Mouse (Mus musculus) lung, embryonic 14.5 days (tissue): ENCODE data around the gene A530032D15Rik. TPM values are rescaled to one million over a fixed set of nuclear protein-coding genes. Genes with fewer than 3 reads are reported as not detected.
"Not testable (repeated sequence)": the region's sequence is repeated elsewhere in the genome, so short reads cannot be mapped to it uniquely, and the experiment has no call there.

Source experiments
- ATAC-seq: fragments of 200-750 bp; cut with Nextera tagmentation; 2 replicates; pipeline ENCODE4 v1.8.0; 2017; ENCODE audit warnings: mild to moderate bottlenecking, moderate TSS enrichment, moderate library complexity; ENCODE audit not compliant: insufficient read depth
- DNase-seq: peaks from one replicate; pipeline ENCODE4 v3.0.0-alpha.2; 2015
- H3K27ac ChIP-seq: fragments of 300-500 bp; sonication (generic); 2 replicates; pipeline ENCODE4 v1.5.1; 2014; ENCODE audit warnings: low read depth, mild to moderate bottlenecking, moderate library complexity
- H3K27me3 ChIP-seq: fragments of 300-500 bp; sonication (generic); 2 replicates; pipeline ENCODE4 v1.6.1; 2014; ENCODE audit warnings: low read length, control low read depth; ENCODE audit not compliant: insufficient read depth
- H3K36me3 ChIP-seq: fragments of 300-500 bp; sonication (generic); 2 replicates; pipeline ENCODE4 v1.6.1; 2014; ENCODE audit warnings: control low read depth; ENCODE audit not compliant: insufficient read depth
- H3K4me1 ChIP-seq: fragments of 300-500 bp; sonication (generic); 2 replicates; pipeline ENCODE4 v1.6.1; 2014; ENCODE audit warnings: antibody characterized with exemption, control low read depth; ENCODE audit not compliant: insufficient read depth
- H3K4me2 ChIP-seq: fragments of 300-500 bp; sonication (generic); 2 replicates; pipeline ENCODE4 v1.6.1; 2014; ENCODE audit warnings: mild to moderate bottlenecking
- H3K4me3 ChIP-seq: fragments of 300-500 bp; sonication (generic); 2 replicates; pipeline ENCODE4 v1.5.1; 2014; ENCODE audit warnings: low read depth, low read length
- H3K9ac ChIP-seq: fragments of 300-500 bp; sonication (generic); 2 replicates; pipeline ENCODE4 v1.6.1; 2014
- H3K9me3 ChIP-seq: fragments of 300-500 bp; sonication (generic); 2 replicates; pipeline ENCODE4 v1.6.1; 2016; ENCODE audit warnings: low read depth, low read length, control low read depth
- WGBS: fragments of 180-500 bp; shearing (Covaris S2); extraction: QIAGEN DNeasy Blood & Tissue Kit; methylation state at CpG from one replicate; pipeline ENCODE4 v1.1.7; 2014; 5-methylcytosine and 5-hydroxymethylcytosine counted together
- polyA plus RNA-seq: library from polyadenylated mRNA; unstranded; fragments of >200 nt; fragmentation: Nextera tagmentation; extraction: Ambion mirVana; gene quantifications from 2 replicates; pipeline ENCODE4 v1.2.1, GENCODE M21; 2014

Gene A530032D15Rik
- not detected in 2 replicates for polyA plus RNA-seq

DNA sequence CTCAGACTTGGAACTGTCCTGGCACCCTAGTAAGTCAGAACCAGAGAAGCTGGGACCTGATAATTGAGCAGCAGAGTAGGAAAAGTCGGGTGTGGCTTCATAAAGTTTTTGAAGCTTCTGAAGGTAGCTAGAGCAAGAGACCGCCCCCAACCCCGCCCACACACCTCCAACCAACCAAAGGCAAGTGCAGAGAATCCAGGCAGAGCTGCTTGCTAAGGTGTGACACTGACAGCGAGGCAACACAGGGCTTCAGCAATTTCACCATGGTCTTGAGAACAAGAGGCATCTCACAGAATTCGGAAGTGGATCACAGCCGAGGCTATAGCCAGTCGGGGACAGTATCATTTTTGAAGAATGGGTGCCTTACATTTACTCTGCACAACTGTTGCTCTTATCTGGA is at the start of gene A530032D15Rik:
A530032D15Rik (minus strand) TSS at position 101 of the 400 bp plus-strand sequence.
- H3K4me3 ChIP-seq, H3K36me3 ChIP-seq, DNase-seq, H3K9ac ChIP-seq, H3K9me3 ChIP-seq, H3K4me1 ChIP-seq, H3K4me2 ChIP-seq, H3K27me3 ChIP-seq, H3K27ac ChIP-seq, ATAC-seq: not testable (repeated sequence)
- no CpG with 5 or more reads among the region's 7 CpGs for WGBS

DNA sequence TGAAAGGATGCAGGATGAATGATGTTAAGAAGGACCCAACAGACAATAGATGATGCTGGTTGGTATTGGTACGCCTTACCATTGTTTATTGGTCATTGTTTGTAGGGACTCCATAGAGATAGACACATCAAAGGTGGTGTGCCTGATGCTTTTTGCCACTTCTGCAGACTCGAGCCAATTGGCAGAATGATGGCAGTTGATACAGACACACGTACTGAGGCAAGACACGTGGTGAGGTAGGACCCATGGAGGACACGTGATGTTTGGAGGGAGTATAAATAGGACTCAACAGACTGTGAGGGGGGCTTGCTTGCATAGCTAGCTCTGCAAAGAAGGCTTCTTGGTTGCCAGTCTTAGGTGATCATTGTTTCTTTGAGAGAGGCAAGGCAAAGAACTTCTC is 45.5 kb upstream of the A530032D15Rik start:
- not testable (repeated sequence) for H3K4me2 ChIP-seq, H3K4me3 ChIP-seq, H3K9me3 ChIP-seq, H3K36me3 ChIP-seq, H3K9ac ChIP-seq, H3K27me3 ChIP-seq, H3K27ac ChIP-seq, ATAC-seq, H3K4me1 ChIP-seq, DNase-seq
- 64% methylated on average over 4 of the region's 5 CpGs for WGBS

GRCm38 (mm10) chr1:85133671-85134070 is 24.0 kb upstream of the A530032D15Rik start:
- not testable (repeated sequence) for H3K4me3 ChIP-seq, H3K4me1 ChIP-seq, H3K27me3 ChIP-seq, H3K36me3 ChIP-seq, H3K9ac ChIP-seq, H3K9me3 ChIP-seq, H3K27ac ChIP-seq, DNase-seq, ATAC-seq, H3K4me2 ChIP-seq
- WGBS: 90% methylated on average over 22 of the region's 22 CpGs

GRCm38 (mm10) chr1:85121841-85122240 is 12.2 kb upstream of the A530032D15Rik start:
- not testable (repeated sequence) for ATAC-seq, H3K4me1 ChIP-seq, H3K9ac ChIP-seq, H3K9me3 ChIP-seq, H3K27me3 ChIP-seq, H3K4me2 ChIP-seq, H3K4me3 ChIP-seq, H3K36me3 ChIP-seq, DNase-seq, H3K27ac ChIP-seq
- 90% methylated on average over 4 of the region's 4 CpGs for WGBS

DNA sequence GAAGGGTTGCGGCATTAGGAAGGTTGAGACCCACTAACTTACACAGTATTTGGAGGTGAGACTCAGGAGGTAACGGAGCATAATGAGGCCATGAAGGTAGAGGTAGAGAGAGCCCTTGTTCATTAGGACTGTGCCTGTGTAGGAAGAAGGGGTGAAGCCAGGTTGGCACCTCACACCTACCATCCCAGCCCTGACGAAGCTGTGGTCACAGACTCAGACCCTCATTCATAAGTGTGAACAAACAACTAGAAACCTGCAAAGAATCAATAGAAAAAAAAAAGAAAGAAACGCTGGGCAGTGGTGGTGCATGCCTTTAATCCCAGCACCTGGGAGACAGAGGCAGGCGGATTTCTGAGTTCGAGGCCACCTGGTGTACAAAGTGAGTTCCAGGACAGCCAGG is 8.7 kb upstream of the A530032D15Rik start:
- H3K4me1 ChIP-seq, H3K27ac ChIP-seq, ATAC-seq, H3K27me3 ChIP-seq, H3K4me2 ChIP-seq, H3K4me3 ChIP-seq, H3K9me3 ChIP-seq, H3K36me3 ChIP-seq, DNase-seq, H3K9ac ChIP-seq: not testable (repeated sequence)
- WGBS: 73% methylated on average over 5 of the region's 6 CpGs

- not testable (repeated sequence) for H3K27ac ChIP-seq, H3K36me3 ChIP-seq, H3K9me3 ChIP-seq, DNase-seq, H3K4me1 ChIP-seq, H3K4me3 ChIP-seq, H3K27me3 ChIP-seq, ATAC-seq, H3K4me2 ChIP-seq, H3K9ac ChIP-seq
- 50% methylated on average over 4 of the region's 6 CpGs for WGBS
Measured at GRCm38 (mm10) chr1:85117537-85117936, 7.9 kb upstream of the A530032D15Rik start.

DNA sequence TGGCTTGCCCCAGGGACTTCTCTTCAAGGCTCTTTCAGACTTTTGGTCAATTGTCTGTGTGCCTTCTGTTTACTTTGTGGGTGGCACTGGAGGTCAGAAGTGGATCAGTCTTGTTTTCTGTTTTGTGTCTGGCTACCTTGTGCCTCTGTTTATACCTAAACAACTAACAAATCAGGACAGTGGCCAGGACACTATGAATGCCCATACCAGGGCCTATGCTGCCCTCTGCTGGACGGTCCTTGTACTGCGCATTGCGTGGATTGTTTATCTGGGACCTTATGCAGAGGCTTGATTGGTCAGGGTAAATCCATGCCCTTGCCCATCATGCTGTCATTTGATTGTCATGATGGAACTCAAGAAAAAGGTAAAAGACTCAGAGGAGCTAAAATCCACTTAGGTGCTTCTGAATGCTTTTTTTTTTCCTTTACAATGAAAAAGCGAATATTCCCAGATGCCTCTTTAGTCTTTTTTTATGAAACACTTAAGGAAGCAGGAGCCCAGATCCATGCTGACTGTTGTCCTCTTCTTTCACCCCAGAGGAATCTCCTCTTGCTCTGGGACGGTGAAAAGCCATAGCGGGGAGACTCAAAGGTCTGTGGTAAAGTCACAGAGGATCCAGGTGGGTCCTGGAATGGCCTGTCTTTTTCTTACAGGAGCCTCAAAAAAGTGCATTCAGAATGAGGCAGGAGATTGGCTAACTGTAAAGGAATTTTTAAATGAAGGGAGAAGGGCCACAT is 5.2 kb upstream of the A530032D15Rik start:
- not testable (repeated sequence) for H3K27me3 ChIP-seq, H3K36me3 ChIP-seq, DNase-seq, H3K27ac ChIP-seq, H3K4me2 ChIP-seq, H3K9me3 ChIP-seq, H3K4me1 ChIP-seq, ATAC-seq, H3K9ac ChIP-seq, H3K4me3 ChIP-seq
- 50% methylated on average over 6 of the region's 6 CpGs for WGBS

DNA sequence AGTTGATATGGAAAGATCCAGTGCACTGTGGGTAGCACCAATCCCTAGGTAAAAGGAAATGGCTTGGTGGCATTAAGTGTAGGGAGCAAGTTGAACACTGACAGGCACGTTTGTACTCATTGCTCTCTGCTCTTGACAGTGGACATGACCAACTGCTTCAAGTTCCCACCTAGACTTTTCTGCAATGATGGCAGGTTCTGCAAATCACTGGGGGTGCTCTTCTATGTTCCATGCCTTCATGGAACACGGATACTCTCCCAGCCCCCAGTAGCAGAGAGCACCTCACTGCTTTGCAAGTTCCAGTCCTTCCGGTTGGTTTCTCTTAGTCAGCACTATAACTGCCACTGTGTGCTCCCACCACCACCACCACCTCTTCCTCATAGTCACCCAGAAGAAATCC is 4.4 kb upstream of the A530032D15Rik start:
- H3K9ac ChIP-seq, H3K27me3 ChIP-seq, ATAC-seq, H3K4me1 ChIP-seq, H3K4me2 ChIP-seq, H3K4me3 ChIP-seq, DNase-seq, H3K36me3 ChIP-seq, H3K9me3 ChIP-seq, H3K27ac ChIP-seq: not testable (repeated sequence)
- WGBS: 67% methylated on average over 3 of the region's 3 CpGs

DNA sequence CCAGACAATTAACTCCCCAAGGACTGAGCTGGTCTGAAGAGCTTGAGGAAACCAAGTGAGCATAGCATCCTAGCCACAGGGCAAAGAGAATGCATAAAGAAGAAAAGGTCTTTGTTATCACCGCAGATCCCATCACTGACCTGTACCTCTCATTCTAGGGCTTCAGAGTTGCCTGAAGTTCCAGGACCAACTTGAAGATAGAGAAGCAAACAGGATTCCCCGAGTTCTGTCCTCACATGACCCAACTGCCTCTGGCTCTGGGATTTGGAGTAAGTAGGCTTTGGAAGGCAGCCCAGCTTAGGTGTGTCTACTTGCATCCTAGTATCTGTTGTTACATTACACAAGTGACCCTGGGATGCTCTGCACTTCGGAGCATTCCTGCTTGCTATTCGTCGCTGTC is 3.2 kb upstream of the A530032D15Rik start:
- H3K4me2 ChIP-seq, H3K9me3 ChIP-seq, H3K27me3 ChIP-seq, ATAC-seq, H3K9ac ChIP-seq, H3K4me3 ChIP-seq, DNase-seq, H3K4me1 ChIP-seq, H3K36me3 ChIP-seq, H3K27ac ChIP-seq: not testable (repeated sequence)
- 56% methylated on average over 2 of the region's 5 CpGs for WGBS

GRCm38 (mm10) chr1:85112266-85112665 is 2.6 kb upstream of the A530032D15Rik start:
- not testable (repeated sequence) for ATAC-seq, H3K27ac ChIP-seq, H3K36me3 ChIP-seq, H3K4me3 ChIP-seq, H3K4me1 ChIP-seq, H3K9me3 ChIP-seq, DNase-seq, H3K27me3 ChIP-seq, H3K4me2 ChIP-seq, H3K9ac ChIP-seq
- WGBS: 81% methylated on average over 7 of the region's 7 CpGs

- 68% methylated on average over 9 of the region's 10 CpGs for WGBS
- H3K27ac ChIP-seq, H3K4me2 ChIP-seq, H3K27me3 ChIP-seq, ATAC-seq, H3K9ac ChIP-seq, H3K36me3 ChIP-seq, H3K4me3 ChIP-seq, H3K4me1 ChIP-seq, H3K9me3 ChIP-seq, DNase-seq: not testable (repeated sequence)
Measured at GRCm38 (mm10) chr1:85111572-85111971, 1.9 kb upstream of the A530032D15Rik start.
